Mouse (Mus musculus) limb, embryonic 10.5 days (tissue): ENCODE measurements around the gene Mapk7. TPM values are rescaled to one million over a fixed set of nuclear protein-coding genes. Genes with fewer than 3 reads are reported as not detected.
A peak's percentile ranks its signal among the peaks of the same experiment; 100 is the strongest.

Experiments used
- DNase-seq: peaks from one replicate; pipeline ENCODE4 v3.0.0-alpha.2; 2017; ENCODE audit warnings: low spot score
- H3K27ac ChIP-seq: fragments of 300-500 bp; sonication (generic); 2 replicates; pipeline ENCODE4 v1.5.1; 2016; ENCODE audit warnings: mild to moderate bottlenecking
- H3K27me3 ChIP-seq: fragments of 300-500 bp; sonication (generic); 2 replicates; pipeline ENCODE4 v1.6.1; 2016; ENCODE audit warnings: low read depth, mild to moderate bottlenecking; ENCODE audit not compliant: poor library complexity, severe bottlenecking
- H3K36me3 ChIP-seq: fragments of 300-500 bp; sonication (generic); 2 replicates; pipeline ENCODE4 v1.6.1; 2016; ENCODE audit warnings: mild to moderate bottlenecking, moderate library complexity
- H3K4me1 ChIP-seq: fragments of 300-500 bp; sonication (generic); 2 replicates; pipeline ENCODE4 v1.6.1; 2016
- H3K4me3 ChIP-seq: fragments of 300-500 bp; sonication (generic); 2 replicates; pipeline ENCODE4 v1.5.1; 2016; ENCODE audit warnings: mild to moderate bottlenecking, moderate library complexity
- H3K9me3 ChIP-seq: fragments of 300-500 bp; sonication (generic); replicated peaks from 2 replicates; pipeline ENCODE4 v1.6.1; 2016; ENCODE audit warnings: mild to moderate bottlenecking
- WGBS: fragments of 180-500 bp; shearing (Covaris S2); methylation state at CpG from one replicate; pipeline ENCODE4 v1.1.7; 2016; 5-methylcytosine and 5-hydroxymethylcytosine counted together
- polyA plus RNA-seq: library from polyadenylated mRNA; unstranded; fragments of >200 nt; fragmentation: Nextera tagmentation; extraction: Ambion mirVana; gene quantifications from 2 replicates; pipeline ENCODE4 v1.2.1, GENCODE M21; 2016

The Mapk7 gene
- polyA plus RNA-seq, 1 experiment from 2014 or later = 94.7 TPM

DNA sequence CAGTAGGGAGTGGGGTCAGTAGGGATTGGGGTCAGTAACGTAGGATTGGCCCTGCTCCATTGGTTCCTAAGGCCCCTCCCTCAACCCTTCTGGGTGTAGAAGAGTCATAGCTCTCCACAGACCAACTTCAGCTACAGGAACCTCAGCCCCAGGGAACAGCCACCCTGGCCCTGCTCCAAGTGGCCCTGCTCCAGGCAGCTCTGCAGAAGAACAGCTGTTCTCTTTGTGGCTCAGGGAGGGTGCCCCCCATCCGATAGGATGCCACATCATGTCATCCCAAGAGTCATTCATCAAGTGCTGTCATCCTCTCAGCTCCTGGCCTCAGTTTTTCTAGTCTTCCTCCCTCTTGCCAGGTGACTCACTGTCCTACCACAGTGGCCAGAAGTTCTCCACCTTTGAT is 6.8 kb downstream of the Mapk7 start:
- Histone ChIP-seq H3K4me3 (peak overlapping the region; percentile 62), H3K27ac (peak overlapping the region; percentile 97; the same call in 1 of the 2 replicates)

DNA sequence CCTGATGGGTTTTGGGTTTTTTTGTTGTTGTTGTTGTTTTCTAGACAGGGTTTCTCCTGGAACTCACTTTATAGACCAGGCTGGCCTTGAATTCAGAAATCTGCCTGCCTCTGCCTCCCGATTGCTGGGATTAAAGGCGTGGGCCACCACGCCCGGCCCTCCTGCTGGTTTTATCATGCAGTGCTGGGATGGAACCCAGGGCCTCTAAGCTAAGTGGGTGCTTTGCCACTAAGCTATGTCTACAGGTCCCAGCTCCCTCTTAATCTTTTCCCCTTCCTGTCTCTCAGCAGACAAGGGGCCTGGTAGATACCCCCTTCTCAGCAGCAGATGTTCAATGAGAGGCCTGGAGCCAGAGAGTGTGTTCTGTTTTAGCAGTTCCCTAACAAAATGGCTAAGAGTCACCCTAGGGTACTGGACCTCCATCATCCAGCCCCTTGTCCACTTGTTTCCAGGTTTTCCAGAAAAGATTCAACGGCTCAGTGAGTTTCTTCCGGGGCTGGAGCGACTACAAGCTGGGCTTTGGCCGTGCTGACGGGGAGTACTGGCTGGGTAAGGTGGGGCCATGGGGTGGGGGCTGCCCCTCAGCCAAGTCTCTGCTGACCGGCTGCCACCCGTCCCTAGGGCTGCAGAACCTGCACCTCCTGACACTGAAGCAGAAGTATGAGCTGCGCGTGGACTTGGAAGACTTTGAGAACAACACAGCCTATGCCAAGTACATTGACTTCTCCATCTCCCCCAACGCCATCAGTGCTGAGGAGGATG is 7.6 kb downstream of the Mapk7 start:
- peak overlapping the region; percentile 62 for H3K4me3 ChIP-seq
- no peak for DNase-seq
- peaks cover 54% of the 10 kb centered on the region for H3K36me3 ChIP-seq
- H3K4me1 ChIP-seq = peaks cover 77% of the 10 kb centered on the region
- H3K27me3 ChIP-seq = no peaks in the 10 kb centered on the region
- 92% methylated on average over 14 of the region's 14 CpGs for WGBS
- H3K9me3 ChIP-seq = no peaks in the 10 kb centered on the region
- H3K27ac ChIP-seq = peak overlapping the region; percentile 97

More for the DNA sequence above, 6.8 kb downstream of the Mapk7 start:
- no peaks in the 10 kb centered on the region for H3K27me3 ChIP-seq
- WGBS = 84% methylated on average over 2 of the region's 2 CpGs
- H3K9me3 ChIP-seq = no peaks in the 10 kb centered on the region
- peaks cover 73% of the 10 kb centered on the region for H3K4me1 ChIP-seq
- H3K36me3 ChIP-seq = peaks cover 61% of the 10 kb centered on the region
- no peak for DNase-seq

DNA sequence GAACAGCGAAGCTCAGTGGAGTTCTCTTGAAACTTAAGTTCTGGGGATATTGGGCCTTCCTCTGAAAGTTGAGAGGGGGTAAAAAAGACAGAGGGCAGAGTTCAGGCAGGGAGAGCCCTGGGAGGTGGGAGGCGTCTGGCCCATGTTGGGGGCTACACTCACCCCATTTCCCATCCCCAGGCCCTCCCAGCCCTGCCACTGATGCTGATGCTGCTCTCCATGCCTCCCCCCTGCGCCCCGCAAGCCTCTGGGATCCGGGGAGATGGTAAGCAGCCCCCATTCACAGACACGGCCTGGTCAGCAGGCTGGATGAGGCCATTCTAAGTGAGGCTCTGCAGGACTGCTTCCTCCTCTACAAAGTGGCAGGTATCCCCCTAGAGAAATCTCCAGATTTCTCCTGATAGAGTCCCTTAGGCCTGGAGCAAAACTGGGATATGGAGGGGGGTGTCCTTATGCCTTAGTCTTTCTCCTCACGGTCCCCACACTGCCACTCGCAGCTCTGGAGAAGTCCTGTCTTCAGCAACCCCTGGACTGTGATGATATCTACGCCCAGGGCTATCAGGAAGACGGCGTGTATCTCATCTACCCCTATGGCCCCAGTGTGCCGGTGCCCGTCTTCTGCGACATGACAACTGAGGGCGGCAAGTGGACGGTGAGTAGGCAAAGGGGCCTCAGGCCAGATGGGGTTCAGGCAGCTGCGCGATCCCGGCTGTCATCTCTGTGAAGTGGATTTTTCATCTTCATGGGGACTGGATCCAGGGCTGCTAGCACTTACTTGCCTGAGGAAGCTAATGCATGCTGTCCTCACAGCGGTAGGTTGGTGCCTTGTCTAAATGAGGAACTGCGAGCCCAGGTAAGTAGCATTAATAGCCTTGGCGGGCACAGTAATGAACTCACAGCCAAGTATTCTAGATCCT is 8.4 kb downstream of the Mapk7 start:
- peaks cover 82% of the 10 kb centered on the region for H3K4me1 ChIP-seq
- peaks cover 45% of the 10 kb centered on the region for H3K36me3 ChIP-seq
- H3K9me3 ChIP-seq = no peaks in the 10 kb centered on the region
- peak overlapping the region; percentile 97 for H3K27ac ChIP-seq
- WGBS = 44% methylated on average over 22 of the region's 22 CpGs
- H3K4me3 ChIP-seq = peak overlapping the region; percentile 62
- DNase-seq = peak; percentile 50
- H3K27me3 ChIP-seq = no peaks in the 10 kb centered on the region

DNA sequence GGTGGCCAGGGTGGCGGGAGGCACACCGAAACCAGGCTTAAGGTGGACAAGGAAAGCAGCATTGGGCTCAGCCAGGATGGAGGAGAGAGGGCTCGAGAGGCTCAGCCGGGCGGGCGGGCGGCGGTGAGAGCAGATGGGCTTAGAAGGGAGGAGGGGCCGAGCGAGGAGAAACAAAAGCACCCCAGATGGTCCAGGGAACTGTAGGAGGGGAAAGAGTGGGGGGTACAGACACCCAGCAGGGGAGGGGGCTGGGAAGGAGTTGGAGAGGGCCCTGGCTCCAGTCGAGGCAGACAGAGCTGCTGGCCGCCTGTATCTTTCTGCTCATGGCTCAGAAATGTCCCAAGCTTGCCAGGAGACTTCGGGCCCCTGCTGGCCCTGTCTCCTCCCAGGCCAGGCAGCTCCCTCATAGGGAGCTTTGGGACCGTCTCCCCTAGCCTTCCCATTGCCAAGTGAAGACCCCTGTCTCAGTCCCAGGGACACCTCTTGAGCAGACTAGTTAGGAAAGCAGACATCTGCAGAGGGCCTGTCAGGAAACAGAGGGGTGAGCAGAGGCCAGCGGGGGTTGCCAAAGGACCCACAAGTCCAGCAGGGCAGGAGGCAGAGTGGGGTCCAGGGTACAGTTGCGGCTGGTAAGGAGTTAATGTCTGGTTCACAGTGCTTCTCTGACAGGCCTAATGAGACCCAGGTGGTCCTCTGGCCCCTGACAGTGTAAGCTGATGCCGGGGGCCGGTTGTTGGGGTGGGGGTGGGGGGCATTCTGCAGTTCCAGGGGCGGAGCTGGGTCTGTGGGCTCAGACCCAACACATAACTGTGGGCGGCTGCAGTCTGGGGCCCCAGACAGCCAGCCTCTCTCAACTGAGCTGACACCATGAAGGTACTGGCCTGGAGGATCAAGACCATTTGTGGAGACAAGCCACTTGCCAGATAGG is 9.3 kb downstream of the Mapk7 start, which contains the start of gene Mfap4:
Gene Mfap4, plus strand, starts transcription at position 819 of the 928 bp plus-strand sequence.
- peaks cover 79% of the 10 kb centered on the region for H3K4me1 ChIP-seq
- peak within 1 kb of the TSS; percentile 62 for H3K4me3 ChIP-seq
- H3K27ac ChIP-seq = peak within 1 kb of the TSS; percentile 97
- peaks cover 36% of the 10 kb centered on the region for H3K36me3 ChIP-seq
- no peaks in the 10 kb centered on the region for H3K9me3 ChIP-seq
- 4% methylated on average over 20 of the region's 20 CpGs for WGBS
- peak; percentile 94 for DNase-seq
- H3K27me3 ChIP-seq = no peaks in the 10 kb centered on the region

DNA sequence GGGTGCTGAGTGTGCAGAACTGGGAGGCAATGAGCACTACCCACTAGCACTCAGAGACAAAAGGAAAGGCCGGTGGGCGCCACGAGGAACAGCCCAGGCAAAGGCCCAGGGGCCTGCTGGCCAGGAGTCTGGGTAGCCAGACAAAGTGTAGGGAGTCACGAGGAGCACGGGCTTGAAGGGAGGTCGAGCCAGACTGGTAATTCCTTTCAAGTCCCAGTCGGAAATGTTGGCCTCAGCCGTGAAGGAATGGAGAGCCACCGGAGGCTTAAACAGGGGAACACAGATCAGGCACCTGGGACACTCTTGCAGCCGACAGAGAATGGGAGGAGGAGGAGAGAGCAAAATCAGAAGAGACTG is 10.0 kb downstream of the Mapk7 start:
- WGBS = 11% methylated on average over 10 of the region's 10 CpGs
- H3K4me1 ChIP-seq = peaks cover 72% of the 10 kb centered on the region
- H3K27me3 ChIP-seq = no peaks in the 10 kb centered on the region
- peak overlapping the region; percentile 97 for H3K27ac ChIP-seq
- H3K36me3 ChIP-seq = peaks cover 30% of the 10 kb centered on the region
- peak overlapping the region; percentile 62 for H3K4me3 ChIP-seq
- DNase-seq = no peak
- no peaks in the 10 kb centered on the region for H3K9me3 ChIP-seq

DNA sequence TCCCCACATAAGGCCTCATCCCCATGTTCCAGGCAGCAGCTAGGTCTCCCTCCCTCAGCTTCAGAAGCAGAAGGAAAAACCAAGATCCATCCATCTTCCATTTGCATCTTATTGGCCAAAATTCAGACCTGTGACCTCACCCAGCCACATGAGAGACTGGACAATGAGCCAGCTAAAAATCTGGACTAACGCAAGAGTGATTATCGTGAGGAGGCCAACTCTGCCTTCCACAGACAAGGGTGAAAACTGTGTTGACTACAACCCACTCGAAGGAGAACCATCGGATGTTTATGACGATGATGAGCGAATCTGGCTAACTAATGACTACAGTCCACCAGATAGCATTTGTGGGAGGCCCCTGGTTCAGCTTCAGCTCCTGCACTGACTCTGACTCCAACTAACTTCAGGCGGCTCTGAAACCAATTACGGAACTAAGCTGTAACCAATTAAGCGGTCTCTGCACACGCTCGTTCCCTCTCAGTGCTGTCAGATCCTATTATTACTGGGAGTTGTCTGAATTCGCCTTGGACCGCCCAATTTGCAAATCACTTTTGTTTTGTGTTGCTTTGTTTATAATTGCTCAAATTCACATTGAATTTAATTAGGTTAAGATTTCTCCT is 10.9 kb downstream of the Mapk7 start:
- 0 out of 2 replicates have a peak overlapping the region, but pooled peaks have one; percentile 12 for H3K4me3 ChIP-seq
- peak; percentile 69 for DNase-seq
- WGBS = 31% methylated on average over 13 of the region's 13 CpGs
- no peaks in the 10 kb centered on the region for H3K27me3 ChIP-seq
- H3K9me3 ChIP-seq = no peaks in the 10 kb centered on the region
- peaks cover 21% of the 10 kb centered on the region for H3K36me3 ChIP-seq
- H3K27ac ChIP-seq = peak overlapping the region; percentile 97
- peaks cover 70% of the 10 kb centered on the region for H3K4me1 ChIP-seq

DNA sequence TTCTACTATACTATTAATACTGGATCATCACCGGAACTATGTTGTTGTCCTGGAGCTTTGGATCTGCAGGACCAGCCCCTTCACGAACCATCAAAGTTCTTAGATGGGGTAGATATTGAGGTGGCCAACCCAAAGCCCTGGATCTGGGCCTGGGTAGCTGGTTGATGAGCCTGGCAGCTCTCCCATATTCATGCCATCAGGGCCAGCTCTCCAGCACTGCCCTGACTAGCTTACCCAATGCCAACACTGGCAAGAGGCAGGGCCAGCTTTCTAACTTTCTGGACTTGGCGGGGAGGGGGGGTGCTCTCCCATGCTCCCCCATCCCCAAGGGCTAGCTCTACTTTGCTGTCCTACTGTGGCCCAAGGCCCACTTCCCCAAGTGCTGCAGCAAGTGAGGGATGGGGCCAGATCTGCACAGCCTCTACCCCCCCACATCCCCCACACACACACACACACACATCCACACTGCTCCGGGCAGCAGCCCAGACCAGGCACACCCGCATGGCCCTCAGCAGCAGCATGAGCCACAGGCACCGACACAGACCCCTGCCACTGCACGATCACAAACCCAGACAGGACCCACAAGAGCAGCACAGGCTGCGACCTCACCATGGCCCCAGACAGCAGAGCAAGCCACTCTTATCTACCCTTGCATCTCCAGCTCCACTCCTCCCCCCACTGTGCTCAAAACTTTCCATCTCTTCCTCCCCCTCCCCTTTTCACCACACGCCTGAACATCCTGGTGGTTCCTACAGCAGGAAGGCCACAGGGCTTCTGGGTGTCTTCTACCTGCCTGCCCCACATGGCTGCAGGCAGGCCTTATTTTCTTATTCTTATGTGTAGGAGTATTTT is 12.7 kb downstream of the Mapk7 start:
- Histone ChIP-seq H3K4me3 (no peak overlapping the region), H3K9me3 (no peaks in the 10 kb centered on the region), H3K36me3 (peaks cover 2% of the 10 kb centered on the region), H3K27me3 (no peaks in the 10 kb centered on the region), H3K27ac (peak overlapping the region; percentile 81), H3K4me1 (peaks cover 64% of the 10 kb centered on the region)
- 59% methylated on average over 9 of the region's 9 CpGs for WGBS
- no peak for DNase-seq

DNA sequence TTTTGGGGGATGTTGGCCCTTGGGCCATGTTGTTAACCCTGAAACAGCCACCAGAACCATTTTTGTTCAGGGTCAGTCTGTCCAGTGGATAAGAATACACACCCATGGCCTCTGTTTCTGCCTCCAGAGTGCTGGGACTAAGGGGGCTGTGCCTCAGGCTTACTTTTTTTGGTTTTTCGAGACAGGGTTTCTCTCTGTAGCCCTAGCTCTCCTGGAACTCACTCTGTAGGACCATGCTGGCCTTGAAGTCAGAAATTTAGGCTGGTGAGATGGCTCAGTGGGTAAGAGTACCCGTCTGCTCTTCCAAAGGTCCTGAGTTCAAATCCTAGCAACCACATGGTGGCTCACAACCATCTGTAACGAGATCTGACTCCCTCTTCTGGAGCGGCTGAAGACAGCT is 15.4 kb downstream of the Mapk7 start:
- Histone ChIP-seq H3K4me1 (peaks cover 37% of the 10 kb centered on the region), H3K9me3 (no peaks in the 10 kb centered on the region), H3K4me3 (no peak overlapping the region), H3K36me3 (no peaks in the 10 kb centered on the region), H3K27me3 (no peaks in the 10 kb centered on the region), H3K27ac (0 out of 2 replicates have a peak overlapping the region, but pooled peaks have one; percentile 27)
- WGBS = 86% methylated on average over 4 of the region's 4 CpGs
- no peak for DNase-seq

DNA sequence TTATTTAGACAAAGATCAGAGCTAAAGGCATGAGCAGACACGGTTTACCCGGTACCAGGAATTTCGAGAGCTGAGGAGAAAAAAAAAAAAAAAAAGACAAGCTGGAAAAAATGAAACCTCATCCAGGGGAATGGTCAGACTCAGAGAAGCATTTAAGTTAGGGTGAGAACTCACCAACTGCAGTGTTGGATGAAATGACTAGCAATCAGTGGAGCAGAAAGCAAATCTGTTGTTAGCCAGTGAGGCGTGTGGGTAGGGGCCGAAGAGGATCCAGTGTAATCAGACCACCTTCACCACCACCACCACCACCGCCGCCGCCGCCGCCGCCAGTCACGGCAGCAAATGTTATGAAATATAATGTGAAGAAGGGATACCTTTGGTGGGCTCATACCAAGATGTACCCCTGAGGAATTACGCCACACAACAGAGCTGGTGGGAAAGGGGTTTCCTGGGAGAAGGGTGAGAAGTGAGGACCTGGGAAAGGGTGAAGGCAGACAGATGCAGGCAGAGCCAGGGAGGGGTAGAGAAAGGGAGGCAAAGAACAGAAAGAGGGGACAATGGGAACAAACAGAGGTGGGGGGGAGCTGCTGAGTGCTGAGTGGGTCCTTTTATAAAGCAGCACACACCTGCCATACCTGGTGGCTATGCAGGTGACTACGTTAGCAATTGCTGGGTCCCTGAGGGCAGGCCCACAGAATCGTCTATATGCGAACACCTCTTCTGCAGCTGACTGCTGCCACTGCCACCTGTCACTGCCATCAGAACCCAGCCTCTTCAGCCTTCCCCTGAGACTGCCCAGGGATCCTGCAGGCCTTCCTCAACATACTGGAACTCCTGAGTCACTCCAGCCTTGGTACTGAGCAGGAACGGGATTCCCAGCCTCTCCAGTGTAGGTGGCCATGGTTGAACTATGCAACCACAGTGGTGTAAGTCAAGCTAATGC is 16.4 kb downstream of the Mapk7 start:
- Histone ChIP-seq H3K27me3 (no peaks in the 10 kb centered on the region), H3K27ac (peak overlapping the region; percentile 21; the same call in 1 of the 2 replicates), H3K4me1 (peaks cover 28% of the 10 kb centered on the region), H3K36me3 (no peaks in the 10 kb centered on the region), H3K4me3 (no peak overlapping the region), H3K9me3 (no peaks in the 10 kb centered on the region)
- WGBS = 73% methylated on average over 17 of the region's 17 CpGs
- DNase-seq = no peak

DNA sequence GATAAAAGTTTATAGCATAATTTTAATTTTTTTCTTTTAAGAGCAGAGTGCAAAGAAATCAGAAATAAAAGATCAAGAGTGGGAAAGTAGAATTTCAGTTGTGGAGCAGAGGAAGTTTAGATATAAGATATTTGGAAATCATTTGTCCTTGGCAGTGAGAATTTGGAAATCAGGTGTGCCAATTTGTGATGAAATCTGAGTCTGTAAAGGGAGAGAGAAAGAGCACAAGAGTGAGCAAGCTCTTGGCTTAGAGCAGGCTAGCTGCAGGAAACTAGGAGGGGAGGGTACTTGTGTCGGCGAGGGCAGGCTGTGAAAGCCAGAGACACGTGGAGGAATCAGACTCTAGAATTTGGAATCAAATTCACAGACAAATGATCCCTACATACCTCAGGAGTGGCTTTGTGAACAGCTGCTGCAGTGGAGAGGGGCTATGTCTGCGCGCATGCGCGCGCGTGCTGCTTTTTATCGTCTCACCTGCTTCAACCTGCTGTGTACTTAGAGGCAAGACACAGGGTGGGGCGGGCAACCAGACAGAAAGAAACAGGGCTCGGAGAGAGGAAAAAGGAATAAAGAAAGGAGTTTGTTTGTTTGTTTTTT is 17.3 kb downstream of the Mapk7 start:
- Histone ChIP-seq H3K4me3 (no peak overlapping the region; the same call in 1 of the 2 replicates), H3K36me3 (no peaks in the 10 kb centered on the region), H3K27ac (peak overlapping the region; percentile 7; the same call in 1 of the 2 replicates), H3K27me3 (no peaks in the 10 kb centered on the region), H3K9me3 (no peaks in the 10 kb centered on the region), H3K4me1 (peaks cover 25% of the 10 kb centered on the region)
- no peak for DNase-seq
- WGBS = 68% methylated on average over 12 of the region's 12 CpGs
